Mouse (Mus musculus) C2C12 (cell line): Measurements from ENCODE around the gene Gnb2. TPM values are rescaled to one million over a fixed set of nuclear protein-coding genes. Genes with fewer than 3 reads are reported as not detected.

Experiments used
- H3K27me3 ChIP-seq: one replicate; pipeline ENCODE4 v1.6.1; 2011; ENCODE audit not compliant: control insufficient read depth, insufficient read depth, insufficient read length
- H3K36me3 ChIP-seq: one replicate; pipeline ENCODE4 v1.6.1; 2011; ENCODE audit not compliant: control insufficient read depth, insufficient read depth
- H3K4me3 ChIP-seq: one replicate; pipeline ENCODE4 v1.5.1; 2011; ENCODE audit warnings: mild to moderate bottlenecking, control low read depth; ENCODE audit not compliant: poor library complexity, insufficient read depth, severe bottlenecking
- H3K79me2 ChIP-seq: one replicate; pipeline ENCODE4 v1.6.1; 2011; ENCODE audit not compliant: control insufficient read depth, insufficient read depth
- H3K79me3 ChIP-seq: one replicate; pipeline ENCODE4 v1.6.1; 2011; ENCODE audit warnings: low read depth, control low read depth
- H3ac ChIP-seq: one replicate; pipeline ENCODE3; 2011; ENCODE audit warnings: low read depth; ENCODE audit not compliant: control insufficient read depth, insufficient read length
- CEBPB ChIP-seq: IDR thresholded peaks from one replicate; pipeline ENCODE4 v1.6.1; 2011; ENCODE audit warnings: low read depth, mild to moderate bottlenecking, control low read depth, moderate library complexity
- CTCF ChIP-seq: IDR thresholded peaks from one replicate; pipeline ENCODE4 v1.5.1; 2011; ENCODE audit not compliant: control insufficient read depth, insufficient read depth, insufficient read length
- FOSL1 ChIP-seq: IDR thresholded peaks from one replicate; pipeline ENCODE4 v1.8.0; 2011; ENCODE audit warnings: mild to moderate bottlenecking, low read length; ENCODE audit not compliant: poor library complexity, insufficient read depth, severe bottlenecking
- MAX ChIP-seq: IDR thresholded peaks from one replicate; pipeline ENCODE4 v1.6.1; 2011; ENCODE audit warnings: mild to moderate bottlenecking, control low read depth
- MYOD1 ChIP-seq: IDR thresholded peaks from one replicate; pipeline ENCODE4 v1.6.1; 2011; ENCODE audit warnings: low read depth; ENCODE audit not compliant: control insufficient read depth, insufficient read length
- MYOG ChIP-seq: IDR thresholded peaks from one replicate; pipeline ENCODE4 v1.6.1; 2011; ENCODE audit not compliant: control insufficient read depth, insufficient read length; ENCODE audit errors: extremely low read depth
- USF1 ChIP-seq: IDR thresholded peaks from one replicate; pipeline ENCODE4 v1.6.1; 2011; ENCODE audit warnings: low read depth, mild to moderate bottlenecking, control low read depth, moderate library complexity
- polyA plus RNA-seq: library from polyadenylated mRNA; unstranded; fragments of >200 nt; fragmentation: generic; extraction: Trizol; gene quantifications from one replicate; pipeline ENCODE4 v1.2.1, GENCODE M21; 2012; ENCODE audit warnings: missing spikeins

The Gnb2 gene
- polyA plus RNA-seq, 1 experiment, result 672 TPM

DNA sequence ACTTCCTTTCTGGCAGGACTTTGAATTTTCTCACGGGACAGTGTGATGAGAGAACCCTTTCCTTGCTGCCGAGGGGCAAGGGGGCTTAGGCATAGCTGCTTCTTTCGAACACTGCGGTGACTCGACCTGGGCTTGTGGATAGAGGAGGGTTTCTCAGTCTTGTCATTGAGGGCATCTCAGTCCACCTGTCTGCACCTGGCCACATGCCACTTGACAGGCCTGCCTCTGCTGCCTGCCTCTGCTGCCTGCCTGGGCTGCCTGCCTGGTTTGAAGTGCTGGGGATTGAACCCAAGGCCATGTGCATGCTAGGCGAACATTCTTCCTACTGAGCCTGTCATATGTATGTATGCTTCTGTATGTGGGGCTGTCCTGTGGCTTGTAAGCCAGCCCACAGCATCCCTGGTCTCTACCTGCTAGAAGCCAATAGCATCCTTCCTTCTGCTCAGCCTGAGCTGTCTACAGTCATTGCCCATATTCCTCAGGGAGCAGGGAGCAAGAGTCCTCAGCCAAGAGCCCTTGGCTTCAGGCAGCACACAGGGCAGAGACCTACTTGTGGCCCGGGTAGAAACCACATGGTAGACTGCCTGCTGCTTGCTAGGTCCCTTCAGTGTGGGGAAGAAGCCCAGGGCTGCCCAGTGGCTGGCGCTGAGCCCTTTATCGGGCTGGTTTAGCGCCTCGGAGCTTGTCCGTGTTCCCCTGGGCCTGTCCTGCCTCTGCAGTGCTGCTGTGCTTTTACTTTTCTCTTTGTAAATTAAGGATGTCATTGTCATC, 19.2 kb downstream of the Gnb2 start:
- Histone ChIP-seq H3K4me3 (no peak overlapping the region), H3ac (no peak overlapping the region)
- TF ChIP-seq FOSL1, result no peak
- no peak for TF ChIP-seq USF1
- no peak for TF ChIP-seq CEBPB
- no peak for TF ChIP-seq MYOD1

DNA sequence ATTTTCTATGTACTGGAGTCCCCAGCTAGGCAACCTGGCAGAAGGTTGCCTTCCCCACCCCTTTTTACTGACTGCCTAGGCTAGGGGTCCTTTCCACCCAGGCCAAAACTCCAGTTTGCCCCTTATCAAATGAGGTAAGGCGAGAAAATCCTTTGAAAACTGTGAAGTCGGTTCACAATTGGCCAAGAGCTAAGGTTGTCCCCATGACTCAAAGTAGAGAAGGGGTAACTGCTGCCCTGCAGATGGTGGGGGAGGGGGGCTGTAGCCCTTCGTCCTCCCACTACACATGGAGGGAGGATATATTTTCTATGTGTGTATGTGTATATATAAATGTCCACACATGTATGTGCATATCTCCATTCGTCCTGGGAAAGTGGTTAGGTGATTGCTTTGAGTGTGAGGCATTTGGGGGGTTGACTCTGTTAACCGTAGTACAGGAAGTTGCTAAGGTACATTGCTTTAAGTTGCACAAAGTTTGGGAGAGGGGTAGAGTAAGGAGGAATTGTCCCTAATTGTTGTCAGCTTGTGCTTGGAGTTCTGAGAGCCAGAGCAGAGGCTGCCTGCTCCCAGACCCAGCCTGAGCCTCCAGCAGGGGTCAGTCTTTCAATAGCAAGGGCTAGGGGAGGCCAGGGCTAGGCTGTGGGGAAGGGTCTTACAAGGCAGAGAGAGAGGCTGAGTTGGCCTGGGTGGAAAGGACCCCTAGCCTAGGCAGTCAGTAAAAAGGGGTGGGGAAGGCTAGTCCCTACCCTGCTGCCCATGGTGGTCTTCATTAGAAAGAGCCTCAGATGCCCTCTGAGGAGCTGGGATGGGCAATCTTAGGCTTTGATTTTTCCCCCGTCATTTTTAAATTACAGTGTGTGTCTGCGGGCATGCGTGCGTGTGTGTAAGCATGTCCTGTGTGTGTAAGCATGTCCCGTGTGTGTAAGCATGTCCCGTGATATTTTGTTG, 20.2 kb downstream of the Gnb2 start:
- H3K79me3 ChIP-seq, result peaks cover 53% of the 10 kb centered on the region
- H3ac ChIP-seq, result no peak overlapping the region
- H3K4me3 ChIP-seq, result no peak overlapping the region
- peaks cover under 1% of the 10 kb centered on the region for H3K36me3 ChIP-seq
- peaks cover 77% of the 10 kb centered on the region for H3K79me2 ChIP-seq
- TF ChIP-seq CTCF (peak; percentile 15), CEBPB (no peak)
- H3K27me3 ChIP-seq, result no peaks in the 10 kb centered on the region

More for the DNA sequence above, 19.2 kb downstream of the Gnb2 start:
- H3K27me3 ChIP-seq, result no peaks in the 10 kb centered on the region
- H3K79me2 ChIP-seq, result peaks cover 86% of the 10 kb centered on the region
- peaks cover 11% of the 10 kb centered on the region for H3K36me3 ChIP-seq
- H3K79me3 ChIP-seq, result peaks cover 56% of the 10 kb centered on the region

DNA sequence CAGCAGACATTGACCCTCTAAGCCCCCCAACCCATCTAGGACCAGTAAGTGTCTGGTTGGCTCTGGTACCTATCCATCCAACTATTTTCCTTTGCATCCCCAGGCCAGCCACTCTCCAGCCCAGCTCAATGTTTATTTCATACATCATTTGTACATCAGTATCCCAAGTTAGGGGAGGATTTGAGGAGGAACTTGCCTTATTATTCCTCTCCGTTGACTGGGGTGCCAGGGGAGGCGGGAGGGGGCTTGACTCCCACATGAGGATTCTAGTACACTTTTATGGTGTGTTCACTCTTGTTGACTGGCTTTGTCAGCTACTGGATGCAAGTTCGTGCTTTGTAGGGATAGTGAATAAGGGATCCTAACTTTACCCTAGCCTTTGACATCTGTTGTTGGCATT, 21.6 kb downstream of the Gnb2 start:
- TF ChIP-seq CTCF (no peak), CEBPB (no peak), USF1 (no peak), MYOD1 (no peak), MYOG (no peak), FOSL1 (no peak), MAX (no peak)
- Histone ChIP-seq H3ac (no peak overlapping the region), H3K79me2 (peaks cover 63% of the 10 kb centered on the region), H3K27me3 (no peaks in the 10 kb centered on the region), H3K4me3 (no peak overlapping the region), H3K36me3 (no peaks in the 10 kb centered on the region), H3K79me3 (peaks cover 49% of the 10 kb centered on the region)

DNA sequence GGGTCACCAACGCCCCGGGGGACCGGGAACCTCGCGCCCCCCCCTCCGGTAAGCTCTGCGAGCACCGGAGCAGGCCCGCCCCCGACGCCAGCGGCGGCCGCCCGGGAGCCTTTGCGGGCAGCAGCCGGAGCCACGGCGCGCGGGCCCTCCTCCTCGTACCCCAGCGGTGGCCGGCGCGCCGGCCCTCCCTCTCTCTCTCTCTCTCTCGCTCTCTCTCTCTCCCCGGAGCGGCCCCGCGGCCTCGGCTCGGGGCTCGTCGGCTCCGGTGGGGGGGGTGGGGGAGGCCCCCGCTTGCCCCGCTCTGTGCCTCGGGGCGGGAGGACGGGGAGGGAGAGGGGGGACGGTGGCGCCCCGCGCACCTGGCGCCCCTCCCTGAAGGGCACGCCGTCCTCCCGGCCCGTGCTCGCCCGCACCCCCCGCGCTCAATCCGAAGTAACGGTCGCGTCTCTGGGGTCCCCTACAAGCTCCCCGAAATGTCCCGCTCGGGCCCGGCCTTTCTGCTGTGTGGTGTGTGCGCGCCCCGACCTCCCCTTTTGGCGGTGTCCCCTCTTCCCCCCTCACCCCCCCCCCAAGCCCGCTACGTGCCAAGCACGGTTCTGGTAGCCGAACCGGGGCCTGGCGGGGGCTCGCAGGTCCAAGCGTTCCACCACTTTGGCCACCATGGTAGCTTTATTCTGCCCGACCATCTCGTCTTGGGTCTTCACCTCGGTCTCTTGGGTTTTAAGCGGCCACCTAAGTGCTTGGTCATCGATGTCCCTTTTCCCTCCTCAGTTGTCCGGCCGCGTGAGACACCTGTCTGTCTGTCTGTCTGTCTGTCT, 22.5 kb downstream of the Gnb2 start:
- H3K36me3 ChIP-seq, result no peaks in the 10 kb centered on the region
- peaks cover 54% of the 10 kb centered on the region for H3K79me2 ChIP-seq
- TF ChIP-seq CEBPB, result no peak
- TF ChIP-seq MAX, result no peak
- no peak for TF ChIP-seq MYOG
- TF ChIP-seq MYOD1, result no peak
- TF ChIP-seq FOSL1, result no peak
- TF ChIP-seq USF1, result no peak
- TF ChIP-seq CTCF, result no peak
- peak overlapping the region; percentile 60 for H3K4me3 ChIP-seq
- H3K27me3 ChIP-seq, result no peaks in the 10 kb centered on the region
- peaks cover 42% of the 10 kb centered on the region for H3K79me3 ChIP-seq
- peak overlapping the region; percentile 93 for H3ac ChIP-seq

DNA sequence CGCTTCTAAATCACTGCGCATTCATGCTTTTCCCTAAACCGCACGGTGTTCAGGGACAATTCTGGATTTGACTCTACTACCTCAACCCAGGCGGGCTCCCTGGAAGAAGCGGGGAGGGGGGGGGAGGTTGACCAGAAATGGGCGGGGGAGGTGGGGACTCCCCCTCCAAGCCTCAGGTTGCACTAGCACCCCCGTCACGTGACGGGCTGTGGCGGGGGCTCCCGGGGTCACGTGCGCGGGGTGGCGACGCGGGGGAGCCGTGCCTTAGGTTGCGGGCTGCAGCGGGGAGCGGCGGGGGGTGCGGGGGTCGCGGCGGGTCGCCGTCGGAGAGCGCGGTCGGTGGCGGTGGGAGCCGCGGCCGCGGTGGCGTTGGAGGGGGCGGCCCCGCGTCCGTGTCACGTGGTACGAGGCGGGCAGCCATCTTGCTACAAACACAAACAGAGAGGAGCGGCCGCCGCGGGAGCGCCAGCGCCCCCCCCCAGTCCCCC, 23.3 kb downstream of the Gnb2 start:
- Histone ChIP-seq H3K36me3 (no peaks in the 10 kb centered on the region), H3K79me3 (peaks cover 35% of the 10 kb centered on the region), H3K4me3 (peak overlapping the region; percentile 60), H3K79me2 (peaks cover 47% of the 10 kb centered on the region), H3ac (peak overlapping the region; percentile 75), H3K27me3 (no peaks in the 10 kb centered on the region)
- TF ChIP-seq USF1 (peak; percentile 82), CEBPB (no peak)
